Mouse (Mus musculus) adrenal gland, adult 18-20 months (tissue): ENCODE measurements around the gene Plscr4. TPM values are rescaled to one million over a fixed set of nuclear protein-coding genes. Genes with fewer than 3 reads are reported as not detected.
A peak's percentile ranks its signal among the peaks of the same experiment; 100 is the strongest.

Source experiments
- DNase-seq, 2 experiments: peaks; one replicate each; pipeline ENCODE4 v3.0.0; 2021 to 2022; ENCODE audit warnings: low spot score in 2 of 2
- long read RNA-seq, 2 experiments: library from polyadenylated mRNA; stranded (forward); transcript quantifications; one replicate each; pipeline ENCODE4 v2.0.0; 2021
- total RNA-seq, 2 experiments: library from RNA; stranded (reverse); gene quantifications; 1 replicate in 1 of 2; 2 replicates in 1 of 2; pipeline ENCODE4 v1.2.3; 2021

Gene Plscr4
- 10 to 100 TPM; 12.2 to 13.3 TPM for total RNA-seq
- long read RNA-seq, experiment 1, transcript Plscr4-201 (9 exons, 3,204 nt) = major isoform, 10 of 14 reads
- long read RNA-seq, experiment 1, partial matches to known transcripts = 0 of 14 reads
- long read RNA-seq, experiment 1, other reads (novel, unspliced or antisense) = 4 of 14 reads
- long read RNA-seq, experiment 2, transcript Plscr4-201 (9 exons, 3,204 nt) = major isoform, 25 of 36 reads
- long read RNA-seq, experiment 2, partial matches to known transcripts = 8 of 36 reads
- long read RNA-seq, experiment 2, other reads (novel, unspliced or antisense) = 3 of 36 reads

DNA sequence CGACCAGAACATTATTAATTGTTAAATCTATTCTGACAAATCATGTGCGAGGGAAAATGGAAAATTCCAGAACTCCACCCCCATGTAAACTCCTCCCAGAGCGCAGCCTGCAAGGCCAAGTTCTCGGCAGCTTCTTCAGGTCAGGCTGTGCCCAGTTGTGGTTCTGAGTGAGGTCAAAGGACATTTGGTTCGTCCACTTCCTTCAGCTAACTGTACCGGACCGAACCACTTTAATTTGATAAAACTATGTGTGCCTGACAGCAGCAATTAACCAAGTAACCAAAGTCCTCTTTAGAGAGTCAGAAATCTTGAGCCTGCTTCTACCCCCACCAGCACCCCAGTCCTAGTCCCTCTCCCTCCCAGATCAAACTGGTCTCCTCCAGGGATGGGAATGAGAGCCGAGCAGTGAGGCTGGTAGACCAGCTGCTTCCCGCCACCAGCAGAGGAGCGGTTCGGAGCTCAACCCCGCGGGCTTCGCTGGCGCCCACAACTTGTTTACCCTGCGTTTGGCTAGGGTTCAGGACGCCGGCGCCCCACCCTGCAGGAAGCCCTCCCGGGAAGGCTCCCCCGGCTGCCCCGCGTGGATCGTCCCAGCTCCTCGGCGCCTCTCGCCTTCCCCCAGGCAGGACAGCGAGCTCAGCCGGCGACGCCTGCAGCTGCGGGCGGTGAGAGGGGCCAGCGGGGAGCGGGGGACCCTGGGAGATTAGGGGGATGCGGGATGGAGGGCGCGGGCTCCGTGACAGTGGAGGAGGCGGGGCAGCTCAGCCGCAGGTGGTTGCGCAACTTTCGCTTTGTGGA lies at the start of gene Plscr4:
Plscr4 (plus strand) TSS at position 113 of the 798 bp plus-strand sequence.
- peak; percentile 72 to 73 for DNase-seq

- DNase-seq = no peak
Observed at GRCm38 (mm10) chr9:92410225-92410624, 46.9 kb upstream of the Plscr4 start.

- DNase-seq = no peak
Observed at GRCm38 (mm10) chr9:92412045-92412444, 45.1 kb upstream of the Plscr4 start.

DNA sequence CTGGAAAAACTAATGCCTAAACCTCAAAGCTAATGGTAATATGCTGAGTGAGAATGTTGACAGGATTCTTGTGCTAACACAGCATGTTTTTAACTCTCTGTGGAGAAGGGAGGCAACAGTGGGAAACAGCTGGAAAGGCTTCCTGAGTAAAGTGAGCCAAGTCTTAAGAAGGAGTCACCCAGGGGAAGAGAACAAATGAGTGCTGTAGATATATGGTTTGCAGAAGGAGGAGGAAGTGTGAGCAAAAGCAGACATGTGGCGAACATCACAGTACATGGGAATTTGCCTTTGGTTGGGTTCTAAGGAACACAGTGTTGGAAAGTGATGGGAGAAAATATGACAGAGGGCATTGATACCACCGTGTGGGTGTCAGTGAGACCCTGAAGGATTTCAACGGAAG lies 43.5 kb upstream of the Plscr4 start:
- DNase-seq = no peak

DNA sequence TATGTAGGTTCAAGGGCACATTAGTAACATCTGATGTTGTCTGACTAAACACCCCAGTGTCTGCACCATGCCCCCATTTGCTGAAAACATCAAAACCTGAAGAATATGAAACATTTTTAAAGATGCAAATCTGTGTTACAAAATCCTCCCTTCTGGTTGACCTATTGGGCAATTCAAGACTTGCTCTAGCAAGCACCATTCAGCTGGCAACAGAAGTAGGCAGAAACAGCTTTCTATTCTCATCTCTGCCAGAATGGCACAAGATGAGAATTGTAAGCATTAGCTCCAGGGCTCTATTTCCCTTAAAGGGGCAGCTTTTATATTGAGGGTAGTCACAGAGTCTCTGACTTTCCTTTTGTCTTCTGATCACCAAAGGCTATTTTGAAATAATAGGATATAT lies 19.4 kb upstream of the Plscr4 start:
- no peak for DNase-seq

- DNase-seq = no peak
Observed at GRCm38 (mm10) chr9:92441468-92441867, 15.7 kb upstream of the Plscr4 start.

- DNase-seq = no peak
Observed at GRCm38 (mm10) chr9:92444536-92444935, 12.6 kb upstream of the Plscr4 start.

GRCm38 (mm10) chr9:92456605-92457004 lies 568 bp upstream of the Plscr4 start:
- no peak for DNase-seq

- DNase-seq = no peak
Observed at GRCm38 (mm10) chr9:92458059-92458402, 858 bp downstream of the Plscr4 start.

DNA sequence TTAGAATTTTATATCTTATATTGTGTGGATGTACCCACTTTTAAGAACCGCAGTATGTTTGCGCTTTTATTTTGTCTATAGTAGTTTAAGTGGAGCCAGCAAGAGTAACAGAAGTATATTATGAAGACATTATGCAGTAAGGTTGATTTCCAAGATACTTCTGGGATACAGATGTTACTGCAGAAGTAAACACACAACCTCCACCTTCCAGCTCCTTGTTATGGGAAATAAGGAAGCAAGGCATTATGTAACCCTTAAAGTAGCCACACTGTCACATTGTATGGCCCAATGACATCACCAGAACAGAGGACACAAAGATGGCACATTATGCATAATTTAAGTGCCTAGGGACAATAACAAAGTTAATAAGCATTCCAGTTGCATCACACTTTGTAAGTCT lies 1.2 kb downstream of the Plscr4 start:
- DNase-seq = no peak

GRCm38 (mm10) chr9:92467724-92468123 lies 10.6 kb downstream of the Plscr4 start:
- DNase-seq = no peak

GRCm38 (mm10) chr9:92472256-92472855 lies 15.2 kb downstream of the Plscr4 start:
- no peak for DNase-seq

- DNase-seq = no peak
Observed at GRCm38 (mm10) chr9:92473178-92473577, 16.0 kb downstream of the Plscr4 start.

- DNase-seq = no peak
Observed at GRCm38 (mm10) chr9:92474244-92474643, 17.1 kb downstream of the Plscr4 start.

- no peak for DNase-seq
Observed at GRCm38 (mm10) chr9:92481663-92482062, 24.5 kb downstream of the Plscr4 start.

- DNase-seq = no peak
Observed at GRCm38 (mm10) chr9:92482551-92482950, 25.4 kb downstream of the Plscr4 start.

GRCm38 (mm10) chr9:92484710-92485267 lies 27.6 kb downstream of the Plscr4 start:
- DNase-seq = no peak

DNA sequence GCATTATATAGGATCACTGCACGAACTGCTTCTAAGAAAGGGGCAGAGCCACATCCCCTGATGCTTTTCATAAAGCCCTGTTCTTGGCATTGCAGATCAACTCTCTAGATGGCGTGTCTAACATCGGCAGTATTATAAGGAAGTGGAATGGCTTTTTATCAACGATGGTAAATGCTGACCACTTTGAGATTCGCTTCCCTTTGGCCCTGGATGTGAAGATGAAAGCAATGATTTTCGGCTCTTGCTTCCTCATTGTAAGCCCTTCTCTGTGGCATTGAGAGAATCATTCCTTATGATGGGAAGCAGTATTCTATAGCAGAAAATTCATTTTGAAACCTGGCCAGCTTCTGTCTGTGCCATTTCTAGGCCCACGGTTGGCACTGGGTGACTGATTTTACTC lies 32.7 kb downstream of the Plscr4 start:
- no peak for DNase-seq

GRCm38 (mm10) chr9:92490319-92490718 lies 33.1 kb downstream of the Plscr4 start:
- DNase-seq = no peak

- no peak for DNase-seq
Observed at GRCm38 (mm10) chr9:92491274-92491673, 34.1 kb downstream of the Plscr4 start.

GRCm38 (mm10) chr9:92499710-92500410 lies 42.7 kb downstream of the Plscr4 start:
- DNase-seq = peak; percentile 87 to 92
